Mouse (Mus musculus): ENCODE measurements around the gene Mapkapk2. TPM values are rescaled to one million over a fixed set of nuclear protein-coding genes. Genes with fewer than 3 reads are reported as not detected.

Mapkapk2 gene
- total and polyA plus RNA-seq, 3 experiments = 53.2 to 85.4 TPM; not detected in 1

- no peak for TF ChIP-seq MAX (IDR thresholded peaks at IDR 0.05; ENCODE audit: low read length)
- no peak for TF ChIP-seq SMC3 (IDR thresholded peaks at IDR 0.05; ENCODE audit: low read depth, low read length)
- TF ChIP-seq UBTF (IDR thresholded peaks at IDR 0.05; ENCODE audit: borderline replicate concordance, insufficient read depth, low read depth, low read length) = no peak
- no peak for TF ChIP-seq MEF2A (IDR thresholded peaks at IDR 0.05; ENCODE audit: extremely low read depth, insufficient replicate concordance, low read depth, low read length, poor library complexity, severe bottlenecking)
- TF ChIP-seq RAD21 (IDR thresholded peaks at IDR 0.05; ENCODE audit: low read depth, low read length) = no peak
- TF ChIP-seq CTCF (IDR thresholded peaks at IDR 0.05 in 2 of 3, conservative IDR thresholded peaks at IDR 0.05 in 1 of 3; ENCODE audit: control insufficient read depth in 1 of 3, insufficient read depth in 1 of 3, low read depth in 2 of 3, low read length in 3 of 3, poor library complexity in 1 of 3, severe bottlenecking in 1 of 3) = no peak
- TF ChIP-seq POLR2AphosphoS5 (IDR thresholded peaks at IDR 0.05; ENCODE audit: borderline replicate concordance, low read depth, low read length) = no peak
- DNase-seq (ENCODE audit: low read depth, low spot score) = no peak
- H3K36me3 ChIP-seq (ENCODE audit: control insufficient read depth in 1 of 2, insufficient read depth in 2 of 2, low read length in 2 of 2) = no peaks in the 10 kb centered on the region
- H3K27ac ChIP-seq (ENCODE audit: control insufficient read depth, low read depth, low read length) = no peak overlapping the region
- H3K4me1 ChIP-seq (ENCODE audit: control insufficient read depth in 1 of 2, insufficient read depth in 2 of 2, low read length in 2 of 2) = peaks cover 0 to 3% of the 10 kb centered on the region in 2 experiments; a peak in 1 of 4 replicates
- no peaks in the 10 kb centered on the region for H3K79me2 ChIP-seq (ENCODE audit: control insufficient read depth, insufficient read depth, low read length, poor library complexity)
- H3K4me3 ChIP-seq (ENCODE audit: control insufficient read depth in 1 of 2, insufficient read depth in 1 of 2, low read depth in 2 of 2, low read length in 2 of 2) = no peak overlapping the region
- H3K27me3 ChIP-seq (ENCODE audit: control insufficient read depth in 1 of 2, insufficient read depth in 2 of 2, low read length in 2 of 2) = peaks cover 2 to 5% of the 10 kb centered on the region in 2 experiments
- H3K9ac ChIP-seq (ENCODE audit: control insufficient read depth, low read depth, low read length, poor library complexity, severe bottlenecking) = no peak overlapping the region
- no peaks in the 10 kb centered on the region for H3K9me3 ChIP-seq (replicated peaks; ENCODE audit: insufficient read depth, low read length)
Observed at GRCm38 (mm10) chr1:131031267-131031666, 66.4 kb downstream of the Mapkapk2 start.

DNA sequence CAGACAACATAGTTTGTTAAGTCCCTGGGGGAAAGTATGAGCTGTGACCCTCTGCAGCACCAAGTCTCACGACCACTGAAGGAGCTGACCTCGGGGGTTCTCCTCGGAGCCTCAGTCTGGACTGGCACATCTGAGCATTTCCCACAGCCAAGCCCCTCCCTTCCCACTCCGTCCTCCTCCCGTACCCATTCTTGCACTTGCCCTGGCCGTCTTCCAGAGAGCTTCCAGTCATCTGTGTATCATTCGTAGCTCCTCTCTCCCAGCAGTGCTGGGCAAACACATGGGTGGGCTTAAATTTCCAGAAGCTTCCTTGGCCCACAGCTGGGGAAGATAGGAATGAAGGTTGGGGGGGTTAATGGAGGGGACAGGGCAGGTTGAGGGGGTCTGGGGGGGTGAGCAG lies 67.4 kb downstream of the Mapkapk2 start:
- Histone ChIP-seq H3K36me3 (ENCODE audit: control insufficient read depth in 1 of 2, insufficient read depth in 2 of 2, low read length in 2 of 2) (no peaks in the 10 kb centered on the region), H3K4me3 (ENCODE audit: control insufficient read depth in 1 of 2, insufficient read depth in 1 of 2, low read depth in 2 of 2, low read length in 2 of 2) (no peak overlapping the region), H3K27ac (ENCODE audit: control insufficient read depth, low read depth, low read length) (no peak overlapping the region), H3K9ac (ENCODE audit: control insufficient read depth, low read depth, low read length, poor library complexity, severe bottlenecking) (no peak overlapping the region), H3K79me2 (ENCODE audit: control insufficient read depth, insufficient read depth, low read length, poor library complexity) (no peaks in the 10 kb centered on the region), H3K27me3 (ENCODE audit: control insufficient read depth in 1 of 2, insufficient read depth in 2 of 2, low read length in 2 of 2) (peaks cover 2 to 3% of the 10 kb centered on the region in 2 experiments; a peak in 3 of 4 replicates), H3K9me3 (replicated peaks; ENCODE audit: insufficient read depth, low read length) (no peaks in the 10 kb centered on the region), H3K4me1 (ENCODE audit: control insufficient read depth in 1 of 2, insufficient read depth in 2 of 2, low read length in 2 of 2) (peaks cover 0 to 3% of the 10 kb centered on the region in 2 experiments; a peak in 1 of 4 replicates)
- no peak for TF ChIP-seq MAZ (IDR thresholded peaks at IDR 0.05; ENCODE audit: low read depth, low read length)
- DNase-seq (ENCODE audit: low read depth, low spot score) = no peak

- no peaks in the 10 kb centered on the region for H3K36me3 ChIP-seq (ENCODE audit: control insufficient read depth in 1 of 2, insufficient read depth in 2 of 2, low read length in 2 of 2)
- TF ChIP-seq USF2 (IDR thresholded peaks at IDR 0.05; ENCODE audit: borderline replicate concordance in 1 of 2, insufficient read depth in 1 of 2, low read depth in 1 of 2, low read length in 2 of 2) = no peak
- TF ChIP-seq GATA1 (IDR thresholded peaks at IDR 0.05; ENCODE audit: low read depth, low read length) = peak; percentile 48
- TF ChIP-seq NRF1 (IDR thresholded peaks at IDR 0.05; ENCODE audit: insufficient read depth, low read depth, low read length, poor library complexity, severe bottlenecking) = no peak
- peak; percentile 56; the same call in 1 of the 2 replicates for TF ChIP-seq TCF12 (IDR thresholded peaks at IDR 0.05; ENCODE audit: low read depth, low read length)
- TF ChIP-seq EP300 (IDR thresholded peaks at IDR 0.05; ENCODE audit: low read depth in 1 of 2, low read length in 2 of 2) = peak; percentile 40 to 50; a peak in 3 of 4 replicates
Observed at GRCm38 (mm10) chr1:131029215-131029614, 68.4 kb downstream of the Mapkapk2 start.

More at GRCm38 (mm10) chr1:131029215-131029614, 68.4 kb downstream of the Mapkapk2 start:
- H3K9ac ChIP-seq (ENCODE audit: control insufficient read depth, low read depth, low read length, poor library complexity, severe bottlenecking) = no peak overlapping the region
- H3K27me3 ChIP-seq (ENCODE audit: control insufficient read depth in 1 of 2, insufficient read depth in 2 of 2, low read length in 2 of 2) = peaks cover 5 to 6% of the 10 kb centered on the region in 2 experiments
- H3K79me2 ChIP-seq (ENCODE audit: control insufficient read depth, insufficient read depth, low read length, poor library complexity) = no peaks in the 10 kb centered on the region
- H3K27ac ChIP-seq (ENCODE audit: control insufficient read depth, low read depth, low read length) = no peak overlapping the region
- H3K4me3 ChIP-seq (ENCODE audit: control insufficient read depth in 1 of 2, insufficient read depth in 1 of 2, low read depth in 2 of 2, low read length in 2 of 2) = no peak overlapping the region
- no peaks in the 10 kb centered on the region for H3K9me3 ChIP-seq (replicated peaks; ENCODE audit: insufficient read depth, low read length)
- peaks cover 0 to 3% of the 10 kb centered on the region in 2 experiments; a peak in 1 of 4 replicates for H3K4me1 ChIP-seq (ENCODE audit: control insufficient read depth in 1 of 2, insufficient read depth in 2 of 2, low read length in 2 of 2)
- DNase-seq (ENCODE audit: low read depth, low spot score) = peak; percentile 39
